Mouse (Mus musculus) limb, embryonic 11.5 days (tissue): ENCODE measurements around the gene Acoxl. TPM values are rescaled to one million over a fixed set of nuclear protein-coding genes. Genes with fewer than 3 reads are reported as not detected.

Source experiments
- ATAC-seq: fragments of 200-750 bp; cut with Nextera tagmentation; 2 replicates; pipeline ENCODE4 v1.8.0; 2017; ENCODE audit warnings: low read depth; ENCODE audit not compliant: insufficient number of reproducible peaks, low FRiP score, low TSS enrichment
- DNase-seq: peaks from one replicate; pipeline ENCODE4 v3.0.0-alpha.2; 2015; ENCODE audit warnings: low spot score
- H3K27ac ChIP-seq: fragments of 300-500 bp; sonication (generic); replicated peaks from 2 replicates; pipeline ENCODE4 v1.5.1; 2014; ENCODE audit warnings: low read depth, mild to moderate bottlenecking, low read length
- H3K27me3 ChIP-seq: fragments of 300-500 bp; sonication (generic); 2 replicates; pipeline ENCODE4 v1.6.1; 2014; ENCODE audit warnings: mild to moderate bottlenecking, low read length, mixed read lengths; ENCODE audit not compliant: control insufficient read depth, insufficient read depth
- H3K36me3 ChIP-seq: fragments of 300-500 bp; sonication (generic); 2 replicates; pipeline ENCODE4 v1.6.1; 2014; ENCODE audit warnings: mild to moderate bottlenecking, low read length, moderate library complexity, mixed read lengths; ENCODE audit not compliant: control insufficient read depth, insufficient read depth
- H3K4me1 ChIP-seq: fragments of 300-500 bp; sonication (generic); 2 replicates; pipeline ENCODE4 v1.6.1; 2014; ENCODE audit warnings: low read length, mixed read lengths; ENCODE audit not compliant: control insufficient read depth, insufficient read depth
- H3K4me2 ChIP-seq: fragments of 300-500 bp; sonication (generic); 2 replicates; pipeline ENCODE4 v1.6.1; 2014; ENCODE audit warnings: low read depth, mild to moderate bottlenecking, moderate library complexity; ENCODE audit not compliant: severe bottlenecking
- H3K4me3 ChIP-seq: fragments of 300-500 bp; sonication (generic); 2 replicates; pipeline ENCODE4 v1.5.1; 2014; ENCODE audit warnings: low read depth, low read length
- H3K9ac ChIP-seq: fragments of 300-500 bp; sonication (generic); 2 replicates; pipeline ENCODE4 v1.6.1; 2014; ENCODE audit warnings: mild to moderate bottlenecking, low read length
- H3K9me3 ChIP-seq: fragments of 300-500 bp; sonication (generic); 2 replicates; pipeline ENCODE4 v1.6.1; 2016; ENCODE audit warnings: low read length; ENCODE audit not compliant: control insufficient read depth
- WGBS: fragments of 180-500 bp; shearing (Covaris S2); extraction: QIAGEN DNeasy Blood & Tissue Kit; methylation state at CpG from one replicate; pipeline ENCODE4 v1.1.7; 2014; 5-methylcytosine and 5-hydroxymethylcytosine counted together
- polyA plus RNA-seq: library from polyadenylated mRNA; unstranded; fragments of >200 nt; fragmentation: Nextera tagmentation; extraction: Ambion mirVana; gene quantifications from 2 replicates; pipeline ENCODE4 v1.2.1, GENCODE M21; 2014

Gene Acoxl
- 0.31 and 0.47 TPM in 2 replicates for polyA plus RNA-seq

DNA sequence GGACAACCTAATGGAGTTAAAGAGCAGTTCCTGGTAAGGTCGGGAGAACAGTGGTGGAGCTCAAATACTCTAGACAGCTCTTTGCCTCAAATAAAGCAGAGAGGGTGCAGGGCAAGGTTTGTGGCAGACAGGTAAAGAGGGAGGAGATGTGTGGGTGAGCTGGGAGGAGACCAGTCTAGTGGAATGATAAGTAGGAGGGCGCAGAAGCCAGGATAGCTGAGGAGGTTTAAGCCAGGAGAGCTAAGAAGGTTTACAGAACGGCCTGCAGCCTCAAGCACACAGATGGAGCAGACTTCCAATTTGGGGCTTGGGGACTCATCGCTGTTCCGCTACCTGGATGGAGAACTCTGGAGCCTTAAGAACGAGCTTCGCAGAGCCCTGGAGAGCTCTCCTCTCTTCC, at the start of gene Acoxl:
Acoxl (plus strand) TSS at position 301 of the 400 bp plus-strand sequence.
- DNase-seq, result no peak
- H3K36me3 ChIP-seq, result no peaks in the 10 kb centered on the region
- H3K27ac ChIP-seq, result no peak within 1 kb of the TSS
- WGBS, result 73% methylated on average over 7 of the region's 7 CpGs
- H3K27me3 ChIP-seq, result peaks cover 18% of the 10 kb centered on the region
- ATAC-seq, result no peak
- H3K4me2 ChIP-seq, result no peak within 1 kb of the TSS
- H3K9me3 ChIP-seq, result no peaks in the 10 kb centered on the region
- H3K4me1 ChIP-seq, result no peaks in the 10 kb centered on the region
- no peak within 1 kb of the TSS for H3K9ac ChIP-seq
- H3K4me3 ChIP-seq, result no peak within 1 kb of the TSS

DNA sequence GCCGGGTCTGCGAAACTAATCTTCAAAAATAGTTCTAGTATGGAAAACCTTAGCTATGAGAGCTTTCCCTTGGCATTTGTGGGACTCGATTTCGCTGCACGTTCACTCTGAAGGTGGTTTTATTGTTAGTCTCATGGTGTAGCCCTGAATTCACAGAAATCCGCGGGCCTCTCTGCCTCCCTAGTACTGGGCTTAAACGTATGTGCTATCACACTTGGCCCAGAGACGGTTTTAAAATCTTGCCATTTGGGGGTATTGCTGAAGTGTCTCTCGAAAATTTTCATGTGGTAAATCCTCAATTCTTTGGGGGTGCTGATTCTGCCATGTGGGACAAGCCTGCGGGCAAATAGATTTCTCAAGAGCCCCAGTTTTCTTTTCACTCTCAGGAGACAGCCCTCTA, 49.5 kb upstream of the Acoxl start:
- Histone ChIP-seq H3K4me1 (peaks cover 4% of the 10 kb centered on the region; the same call in 1 of the 2 replicates), H3K9me3 (no peaks in the 10 kb centered on the region), H3K4me2 (peak overlapping the region; percentile 62), H3K9ac (peak overlapping the region; percentile 87), H3K27me3 (no peaks in the 10 kb centered on the region), H3K27ac (no peak overlapping the region), H3K36me3 (no peaks in the 10 kb centered on the region), H3K4me3 (peak overlapping the region; percentile 65)
- ATAC-seq (no peak), DNase-seq (no peak)
- WGBS, result 9% methylated on average over 11 of the region's 11 CpGs

DNA sequence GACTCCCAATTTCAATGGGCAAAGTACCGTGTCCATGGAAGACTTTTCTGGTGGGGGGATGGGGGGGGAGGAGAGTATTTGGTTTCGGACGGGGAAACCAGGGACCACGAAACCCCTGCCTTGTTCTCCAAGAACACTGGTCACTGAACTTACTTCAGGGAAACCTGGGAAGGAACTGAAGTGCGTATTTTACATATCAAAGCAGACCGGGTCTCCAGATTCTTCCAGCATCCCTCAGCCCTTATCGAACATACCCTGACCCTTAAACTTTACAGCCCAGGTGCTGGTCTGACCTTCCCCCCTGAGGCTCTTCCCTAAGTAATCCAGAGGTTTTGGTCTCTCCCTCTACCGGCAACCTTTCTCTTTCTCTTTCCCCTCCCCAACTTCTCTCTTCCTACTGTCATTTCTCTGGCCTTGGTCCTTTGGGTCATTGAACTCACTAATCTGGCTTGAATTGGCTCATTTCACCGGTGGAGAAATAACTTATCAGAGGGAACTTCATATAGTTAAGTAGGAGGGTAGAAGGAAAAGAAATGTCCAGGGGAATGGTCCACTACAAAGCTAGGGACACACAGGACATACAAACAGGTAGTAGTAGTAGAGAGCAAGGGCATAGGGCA, 48.9 kb upstream of the Acoxl start:
- 29% methylated on average over 9 of the region's 9 CpGs for WGBS
- Histone ChIP-seq H3K27me3 (no peaks in the 10 kb centered on the region), H3K9ac (no peak overlapping the region), H3K9me3 (no peaks in the 10 kb centered on the region), H3K36me3 (no peaks in the 10 kb centered on the region), H3K4me3 (peak overlapping the region; percentile 65; the same call in 1 of the 2 replicates), H3K27ac (no peak overlapping the region), H3K4me2 (peak overlapping the region; percentile 62; the same call in 1 of the 2 replicates), H3K4me1 (peaks cover 4% of the 10 kb centered on the region; the same call in 1 of the 2 replicates)
- ATAC-seq (no peak), DNase-seq (no peak)

DNA sequence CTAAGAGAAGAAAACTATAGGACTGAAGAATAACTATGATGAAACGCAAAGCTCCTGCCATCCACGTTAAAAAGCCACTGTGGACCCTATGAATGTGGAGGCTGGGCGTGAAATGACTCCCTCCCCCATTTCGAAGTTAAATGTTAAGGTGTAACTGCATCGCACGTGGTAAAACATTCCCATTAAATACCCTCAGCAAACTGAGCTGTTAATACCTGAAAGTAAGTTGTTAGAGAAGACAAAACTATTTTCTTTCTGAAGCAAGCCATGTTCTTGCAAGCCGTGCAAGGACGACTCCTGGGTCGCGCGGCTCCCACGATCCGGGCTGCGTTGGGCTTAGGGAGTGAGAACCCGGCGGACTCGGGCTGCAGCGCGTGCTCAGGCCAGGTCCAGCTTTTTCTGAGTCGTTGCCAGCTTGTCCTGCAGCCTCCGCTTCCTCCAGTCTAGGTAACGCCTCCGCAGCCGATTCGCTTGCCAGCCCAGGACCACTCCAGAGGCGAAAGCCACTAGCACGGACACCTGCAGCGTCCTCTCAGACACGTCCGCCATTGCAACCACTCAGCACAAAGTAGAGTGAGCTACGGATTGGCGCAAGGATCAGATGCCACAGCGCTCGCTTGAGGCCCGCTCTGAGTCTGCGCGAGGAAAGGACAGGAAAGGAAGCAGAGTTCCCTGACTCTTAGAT, 46.6 kb upstream of the Acoxl start, which contains the start of gene Mtln:
Mtln (minus strand) TSS at position 570 of the 685 bp plus-strand sequence.
- Histone ChIP-seq H3K9me3 (no peaks in the 10 kb centered on the region), H3K4me1 (peaks cover 4% of the 10 kb centered on the region; the same call in 1 of the 2 replicates), H3K4me2 (peak within 1 kb of the TSS; percentile 43), H3K27me3 (no peaks in the 10 kb centered on the region), H3K4me3 (peak within 1 kb of the TSS; percentile 64), H3K9ac (peak within 1 kb of the TSS; percentile 79), H3K27ac (peak within 1 kb of the TSS; percentile 77), H3K36me3 (no peaks in the 10 kb centered on the region)
- DNase-seq (peak; percentile 89), ATAC-seq (peak; percentile 92)
- WGBS, result 2% methylated on average over 37 of the region's 37 CpGs

DNA sequence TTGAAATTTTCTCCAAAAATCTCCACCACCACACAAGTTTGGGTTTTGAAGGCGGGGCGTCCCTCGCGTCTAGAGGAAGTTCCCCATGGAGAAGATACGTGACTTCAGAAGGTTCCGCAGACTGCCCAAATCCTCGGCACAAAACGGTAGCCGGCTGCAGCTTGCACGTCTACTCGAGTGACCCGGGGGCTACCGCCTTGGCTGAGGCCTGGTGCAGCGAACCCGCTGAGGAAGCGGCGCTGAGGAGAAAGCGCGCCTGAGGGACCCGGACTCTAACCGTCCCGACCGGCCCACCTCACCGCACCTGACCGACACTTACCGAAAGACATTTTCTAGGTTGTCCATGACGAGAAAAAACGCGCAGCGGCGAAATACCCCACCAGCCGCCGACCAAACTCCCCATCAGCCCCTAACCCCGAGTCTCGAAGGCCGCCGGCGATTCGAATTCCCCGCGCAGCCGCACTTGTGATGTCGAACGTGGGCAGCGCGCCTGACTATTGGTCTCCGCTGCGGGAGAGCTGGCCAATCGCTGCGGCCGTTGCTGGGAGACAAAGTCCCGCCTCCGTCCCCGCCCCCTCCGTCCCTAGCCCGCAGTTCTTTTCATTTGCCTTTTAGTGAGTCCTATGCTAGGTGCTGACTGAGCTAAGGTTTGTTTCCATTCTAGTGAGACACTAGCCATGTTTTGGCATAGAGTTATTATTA, 7.1 kb upstream of the Acoxl start, which contains the start of gene Bub1:
Bub1 (minus strand) TSS at position 465 of the 702 bp plus-strand sequence.
- 1% methylated on average over 56 of the region's 56 CpGs for WGBS
- Histone ChIP-seq H3K9me3 (no peaks in the 10 kb centered on the region), H3K4me1 (no peaks in the 10 kb centered on the region), H3K27me3 (no peaks in the 10 kb centered on the region), H3K4me3 (peak within 1 kb of the TSS; percentile 68), H3K36me3 (peaks cover 4% of the 10 kb centered on the region), H3K27ac (no peak within 1 kb of the TSS), H3K9ac (peak within 1 kb of the TSS; percentile 51), H3K4me2 (peak within 1 kb of the TSS; percentile 48)
- ATAC-seq (peak; percentile 95), DNase-seq (peak; percentile 96)

DNA sequence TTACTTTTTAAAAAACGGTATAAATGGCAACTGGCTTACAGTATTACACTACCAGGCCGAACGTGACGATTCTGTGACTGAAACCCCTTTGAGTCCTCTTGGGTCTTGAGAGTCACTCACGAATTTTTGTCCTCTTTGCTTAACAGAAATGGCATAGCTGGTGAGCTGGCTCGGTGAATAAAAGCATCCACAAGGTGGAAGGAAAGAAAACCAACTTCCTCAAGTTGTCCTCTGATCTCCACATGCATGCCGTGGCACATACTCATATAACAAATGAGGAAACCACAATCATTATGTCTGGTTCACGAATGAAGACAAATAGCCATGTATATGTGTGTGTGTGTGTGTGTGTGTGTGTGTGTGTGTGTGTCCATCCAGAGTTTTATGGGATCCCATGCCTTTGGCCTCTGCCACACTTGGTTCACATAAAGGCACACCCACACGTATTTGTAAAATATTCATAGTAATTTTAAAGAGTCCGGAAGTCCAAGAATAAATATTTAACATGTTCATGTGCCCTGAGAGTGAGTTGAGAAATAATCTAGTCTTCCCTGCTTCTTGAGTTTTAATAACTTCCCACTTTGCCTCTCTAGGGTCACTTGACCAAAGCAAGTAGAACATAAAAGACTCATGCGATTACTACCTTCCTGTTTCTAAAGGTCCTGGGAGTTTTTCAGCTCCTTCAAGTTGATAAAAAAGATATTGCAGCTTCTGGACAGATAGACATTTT, 6.4 kb upstream of the Acoxl start:
- Histone ChIP-seq H3K27ac (no peak overlapping the region), H3K4me1 (no peaks in the 10 kb centered on the region)
- peak; percentile 55 for ATAC-seq

DNA sequence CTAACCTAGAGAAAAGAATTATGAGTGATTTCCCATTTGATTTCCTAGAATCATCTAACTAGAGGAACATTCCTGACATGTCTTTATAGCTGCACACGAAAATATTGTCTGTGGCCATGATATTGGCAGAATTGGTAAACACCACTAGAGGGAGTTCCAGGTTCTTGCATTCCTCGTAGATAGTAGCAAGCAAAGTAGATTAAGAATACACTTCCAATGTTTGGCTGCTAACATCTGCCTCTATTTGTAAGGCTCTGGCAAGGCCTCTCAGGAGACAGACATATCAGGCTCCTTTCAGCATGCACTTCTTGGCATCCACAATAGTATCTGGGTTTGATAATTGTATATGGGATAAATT, 5.9 kb upstream of the Acoxl start:
- H3K4me2 ChIP-seq, result no peak overlapping the region
- WGBS, result 23% methylated on average over 2 of the region's 2 CpGs
- H3K27me3 ChIP-seq, result no peaks in the 10 kb centered on the region
- H3K36me3 ChIP-seq, result no peaks in the 10 kb centered on the region
- no peak overlapping the region for H3K9ac ChIP-seq
- ATAC-seq (no peak), DNase-seq (no peak)
- no peak overlapping the region for H3K27ac ChIP-seq
- H3K9me3 ChIP-seq, result no peaks in the 10 kb centered on the region
- H3K4me1 ChIP-seq, result no peaks in the 10 kb centered on the region
- no peak overlapping the region for H3K4me3 ChIP-seq

More for the DNA sequence above, 6.4 kb upstream of the Acoxl start:
- Histone ChIP-seq H3K9me3 (no peaks in the 10 kb centered on the region), H3K27me3 (no peaks in the 10 kb centered on the region), H3K4me3 (peak overlapping the region; percentile 68; the same call in 1 of the 2 replicates), H3K4me2 (peak overlapping the region; percentile 33; the same call in 1 of the 2 replicates), H3K9ac (no peak overlapping the region), H3K36me3 (peaks cover under 1% of the 10 kb centered on the region; the same call in 1 of the 2 replicates)
- no peak for DNase-seq
- WGBS, result 45% methylated on average over 11 of the region's 11 CpGs

DNA sequence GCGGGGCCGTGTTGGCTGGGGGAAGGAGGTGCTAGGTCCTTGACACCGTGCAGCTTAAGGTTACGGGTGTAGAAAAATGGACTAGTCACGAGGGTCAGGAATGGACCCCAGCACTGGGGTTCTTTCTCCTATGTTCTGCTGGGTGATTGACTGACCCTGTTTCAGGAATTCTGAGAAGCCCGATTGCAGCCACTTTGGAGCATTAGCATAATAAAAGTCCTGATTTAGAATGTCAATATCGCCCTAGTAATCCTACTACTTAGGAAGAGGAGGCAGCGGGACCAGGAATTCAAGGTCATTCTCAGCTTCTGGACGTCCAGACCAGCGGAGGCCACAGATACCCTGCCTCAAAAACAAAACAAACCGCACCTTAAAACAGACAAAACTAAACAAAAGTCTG, 749 bp downstream of the Acoxl start:
- Histone ChIP-seq H3K9me3 (no peaks in the 10 kb centered on the region), H3K4me2 (no peak overlapping the region), H3K27ac (no peak overlapping the region), H3K9ac (no peak overlapping the region), H3K4me1 (no peaks in the 10 kb centered on the region), H3K36me3 (no peaks in the 10 kb centered on the region), H3K4me3 (no peak overlapping the region), H3K27me3 (peaks cover 18% of the 10 kb centered on the region)
- DNase-seq (no peak), ATAC-seq (no peak)
- WGBS, result 24% methylated on average over 11 of the region's 11 CpGs
